Mouse (Mus musculus) thymus, postnatal 0 days (tissue): ENCODE data around the gene Slc25a42. TPM values are rescaled to one million over a fixed set of nuclear protein-coding genes. Genes with fewer than 3 reads are reported as not detected.

Source experiments
- polyA plus RNA-seq: library from polyadenylated mRNA; unstranded; fragments of >200 nt; fragmentation: Nextera tagmentation; extraction: Ambion mirVana; gene quantifications from 2 replicates; pipeline ENCODE4 v1.2.1, GENCODE M21; 2015

Gene Slc25a42
- polyA plus RNA-seq, 1 experiment from 2014 or later = 6.2 TPM

Other genes starting within 250 kb of the Slc25a42 start
- gene Gatad2a, start 215.9 kb downstream of the Slc25a42 start, polyA plus RNA-seq = 60.6 and 60.8 TPM in 2 replicates
- gene Mau2, start 169.6 kb downstream of the Slc25a42 start, polyA plus RNA-seq = 45.2 and 50.5 TPM in 2 replicates
- 40.7 and 44.3 TPM in 2 replicates for gene Sugp1, start 169.5 kb downstream of the Slc25a42 start, polyA plus RNA-seq
- gene Tm6sf2, start 139.4 kb downstream of the Slc25a42 start, polyA plus RNA-seq = 0.43 and 0.62 TPM in 2 replicates
- 0.07 TPM in 1 of 2 replicates, not detected in the other for gene Hapln4, start 128.8 kb downstream of the Slc25a42 start, polyA plus RNA-seq
- 0.03 and 0.05 TPM in 2 replicates for gene Ncan, start 91.4 kb downstream of the Slc25a42 start, polyA plus RNA-seq
- 51.9 and 60.6 TPM in 2 replicates for gene Nr2c2ap, start 81.0 kb downstream of the Slc25a42 start, polyA plus RNA-seq
- gene Rfxank, start 73.2 kb downstream of the Slc25a42 start, polyA plus RNA-seq = 21.7 and 24.1 TPM in 2 replicates
- 67.0 and 88.3 TPM in 2 replicates for gene Borcs8, start 72.8 kb downstream of the Slc25a42 start, polyA plus RNA-seq
- gene Mef2b, start 72.6 kb downstream of the Slc25a42 start, polyA plus RNA-seq = 7.5 and 9.8 TPM in 2 replicates
- 41.5 and 44.1 TPM in 2 replicates for gene Tmem161a, start 39.9 kb downstream of the Slc25a42 start, polyA plus RNA-seq
- 29.6 and 34.5 TPM in 2 replicates for gene Sugp2, start 21.9 kb upstream of the Slc25a42 start, polyA plus RNA-seq
- gene Armc6, start 22.2 kb upstream of the Slc25a42 start, polyA plus RNA-seq = 17.9 and 18.4 TPM in 2 replicates
- 25.7 and 26.9 TPM in 2 replicates for gene Homer3, start 70.5 kb upstream of the Slc25a42 start, polyA plus RNA-seq
- gene Ddx49, start 90.2 kb upstream of the Slc25a42 start, polyA plus RNA-seq = 53.6 and 58.1 TPM in 2 replicates
- gene Cope, start 90.2 kb upstream of the Slc25a42 start, polyA plus RNA-seq = 314 and 316 TPM in 2 replicates
- 0.19 and 0.40 TPM in 2 replicates for gene Cers1, start 103.5 kb upstream of the Slc25a42 start, polyA plus RNA-seq
- 0.13 TPM in 1 of 2 replicates, not detected in the other for gene Gdf1, start 117.5 kb upstream of the Slc25a42 start, polyA plus RNA-seq
- gene Upf1, start 141.0 kb upstream of the Slc25a42 start, polyA plus RNA-seq = 16.4 and 22.6 TPM in 2 replicates
- gene Comp, start 161.3 kb upstream of the Slc25a42 start, polyA plus RNA-seq = 1.6 and 2.2 TPM in 2 replicates
- 7.4 and 8.0 TPM in 2 replicates for gene Crtc1, start 227.3 kb upstream of the Slc25a42 start, polyA plus RNA-seq